Mouse (Mus musculus): ENCODE measurements around the gene Vcam1.

Vcam1 gene

GRCm38 (mm10) chr3:116129259-116129738, at the start of gene Vcam1:
Gene Vcam1, minus strand, starts transcription at chr3:116129688.
- DNase-seq, result peak; percentile 25 to 38

DNA sequence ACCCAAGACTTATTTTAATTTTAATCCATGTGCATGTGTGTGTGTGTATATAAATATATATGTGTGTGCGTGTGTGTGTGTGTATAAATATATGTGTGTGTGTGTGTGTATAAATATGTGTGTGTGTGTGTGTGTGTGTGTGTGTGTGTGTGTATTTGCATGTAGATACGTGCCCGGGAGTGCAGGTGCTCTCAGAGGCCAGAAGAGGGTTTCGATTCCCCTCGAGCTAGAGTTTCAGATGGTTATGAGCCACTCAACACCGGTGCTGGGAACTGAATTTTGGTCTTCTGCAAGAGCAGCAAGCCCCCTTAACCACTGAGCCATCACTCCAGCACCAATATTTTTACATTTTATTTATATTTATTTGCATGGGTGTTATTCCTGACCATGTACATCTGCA, 45.6 kb upstream of the Vcam1 start:
- no peak for DNase-seq

DNA sequence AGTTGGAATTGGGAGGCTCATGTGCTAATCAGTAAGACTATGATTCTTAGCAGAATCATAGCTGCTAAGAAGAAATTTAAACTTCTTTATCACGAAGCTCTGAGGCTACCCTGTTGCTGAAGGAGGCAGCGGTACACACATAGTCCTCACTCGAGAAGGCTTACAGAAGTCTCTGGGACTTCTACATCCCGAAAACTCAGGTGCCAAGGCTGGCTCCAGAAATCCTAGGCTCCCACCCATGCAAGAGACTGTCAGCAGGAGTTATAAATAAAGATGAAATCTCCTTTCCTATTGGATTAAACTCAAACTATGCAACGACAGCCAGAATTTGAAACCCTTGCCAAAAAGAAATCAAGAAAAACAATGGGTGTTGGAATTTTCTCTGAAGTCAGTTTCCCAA, 42.0 kb upstream of the Vcam1 start:
- DNase-seq, result peak in 1 of 2 experiments; percentile 38

DNA sequence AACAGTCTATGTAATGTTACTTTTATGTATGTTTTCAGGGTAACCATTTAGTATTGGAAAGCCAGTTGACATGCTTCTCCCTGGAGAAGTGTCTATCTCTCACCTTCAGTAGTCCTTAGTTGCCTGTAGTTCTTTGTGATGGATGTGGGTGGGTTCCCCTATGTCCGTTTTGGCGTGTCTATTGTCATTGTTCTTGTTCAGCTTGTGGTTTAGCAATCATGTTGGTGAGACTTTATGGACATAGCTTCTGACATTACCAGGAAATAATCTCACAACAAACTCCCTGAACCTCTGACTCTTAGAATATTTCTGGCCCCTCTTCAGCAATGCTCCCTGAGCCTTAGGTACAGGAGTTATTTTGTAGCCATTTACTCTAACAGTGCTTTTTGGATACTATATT, 38.6 kb upstream of the Vcam1 start:
- no peak for DNase-seq

DNA sequence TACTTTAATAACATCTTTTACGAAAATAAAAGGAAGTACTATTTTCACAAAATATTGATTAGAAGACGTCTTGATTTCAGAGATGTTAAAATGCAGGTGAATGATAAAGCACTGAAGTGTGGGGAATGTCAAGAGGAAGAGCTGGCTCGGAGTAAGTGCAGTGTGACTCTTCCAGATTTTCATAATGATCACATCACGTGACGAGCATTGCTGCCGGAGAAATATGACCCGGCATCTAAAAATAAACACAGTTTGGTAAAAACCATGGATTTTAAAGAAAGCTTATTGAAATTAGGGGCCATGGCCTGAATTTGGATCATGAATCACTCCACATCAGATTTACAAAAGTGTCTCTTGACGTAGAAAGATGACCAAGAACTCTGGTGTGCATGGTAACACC, 36.8 kb upstream of the Vcam1 start:
- DNase-seq, result no peak

- DNase-seq, result no peak
Measured at GRCm38 (mm10) chr3:116165030-116165429, 35.5 kb upstream of the Vcam1 start.

DNA sequence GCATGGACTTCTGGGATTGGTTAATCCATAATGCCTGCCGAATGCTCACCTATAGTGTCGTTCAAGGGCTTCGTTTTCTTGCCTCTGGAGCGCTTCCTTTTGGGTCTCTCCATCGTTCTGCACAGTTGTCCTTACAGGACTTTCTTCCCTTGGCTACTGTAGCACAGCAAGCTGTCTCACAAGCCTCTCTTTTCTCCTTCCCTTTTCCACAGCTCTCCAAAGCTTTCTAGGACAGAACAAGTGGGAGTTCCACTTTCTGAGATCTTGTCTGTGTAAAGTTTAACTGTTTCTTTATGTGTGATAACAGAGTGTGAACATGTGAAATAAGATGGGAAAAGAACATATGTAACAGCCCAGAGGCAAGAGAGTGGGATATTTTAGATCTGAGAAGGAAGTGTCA, 34.0 kb upstream of the Vcam1 start:
- no peak for DNase-seq

DNA sequence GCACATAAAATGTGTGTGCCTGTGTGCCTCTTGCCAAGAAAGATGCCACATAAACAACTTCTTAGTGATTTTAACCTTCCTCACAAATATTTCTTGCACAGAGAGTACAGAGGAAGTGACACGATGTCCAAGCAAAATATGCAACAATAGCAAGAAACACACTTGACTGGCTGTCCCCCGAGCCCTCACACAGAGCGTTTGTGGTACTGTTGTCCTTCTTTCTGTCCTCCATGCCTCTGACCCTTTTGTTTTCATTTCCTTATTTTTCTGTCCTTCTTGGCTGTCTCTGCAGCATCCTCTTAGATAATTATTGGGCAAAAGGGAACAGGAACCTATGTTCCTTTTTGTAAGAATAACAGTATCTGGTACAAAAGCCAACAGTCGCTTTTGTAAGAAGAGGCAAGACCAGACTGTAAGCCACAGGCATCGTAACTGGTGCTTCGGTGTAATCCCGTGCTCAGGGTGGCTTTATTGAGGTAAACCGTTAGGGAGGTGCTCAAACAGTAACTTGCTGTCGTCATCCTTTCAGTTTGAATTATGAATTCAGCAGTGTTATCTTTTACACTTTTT, 32.7 kb upstream of the Vcam1 start:
- DNase-seq, result no peak

DNA sequence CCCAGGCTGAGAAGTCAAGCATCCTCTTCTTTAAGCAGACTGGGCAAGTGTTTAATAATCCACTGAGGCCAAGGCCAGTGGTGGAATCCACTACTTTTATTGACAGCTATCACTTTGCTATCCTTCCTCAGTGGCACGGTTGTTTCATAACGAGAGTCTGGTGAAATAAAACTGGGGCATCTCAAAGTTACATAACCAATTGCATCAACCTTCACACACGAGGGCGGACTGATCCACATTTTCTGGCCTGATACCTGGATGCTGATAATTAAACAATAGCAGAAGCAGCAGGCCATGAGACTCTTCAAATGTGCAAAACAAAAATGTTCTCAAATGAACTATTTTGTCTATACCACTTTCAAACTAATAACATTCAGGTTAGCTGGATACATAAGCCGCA, 29.9 kb upstream of the Vcam1 start:
- DNase-seq, result no peak

DNA sequence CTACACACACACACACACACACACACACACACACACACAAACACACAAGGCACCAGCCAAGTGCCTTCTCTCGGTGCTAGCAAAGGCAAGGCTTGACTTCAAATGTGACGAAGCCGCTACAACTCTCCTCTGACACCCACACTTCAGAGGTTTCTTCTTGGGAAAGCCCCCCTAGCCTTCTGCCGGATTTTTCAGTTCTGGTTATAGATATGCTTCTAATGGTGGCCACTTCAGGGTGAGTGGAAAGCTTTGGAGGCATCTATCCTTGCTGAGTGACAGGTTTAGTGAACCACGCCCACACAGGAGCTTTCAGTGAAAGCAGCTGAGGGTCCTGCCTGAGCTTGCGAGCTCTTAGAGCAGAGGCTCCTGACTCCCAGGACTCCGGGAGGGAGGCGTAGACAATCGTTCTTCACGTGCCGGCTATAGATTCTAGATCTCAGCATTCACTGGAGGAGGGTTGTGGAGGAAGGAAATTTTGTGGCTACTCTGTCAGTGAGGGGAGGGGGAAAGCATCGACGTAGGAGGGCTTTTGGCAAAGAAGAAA, 28.0 kb upstream of the Vcam1 start:
- DNase-seq, result no peak

GRCm38 (mm10) chr3:116150056-116150632, 20.7 kb upstream of the Vcam1 start:
- DNase-seq, result no peak

DNA sequence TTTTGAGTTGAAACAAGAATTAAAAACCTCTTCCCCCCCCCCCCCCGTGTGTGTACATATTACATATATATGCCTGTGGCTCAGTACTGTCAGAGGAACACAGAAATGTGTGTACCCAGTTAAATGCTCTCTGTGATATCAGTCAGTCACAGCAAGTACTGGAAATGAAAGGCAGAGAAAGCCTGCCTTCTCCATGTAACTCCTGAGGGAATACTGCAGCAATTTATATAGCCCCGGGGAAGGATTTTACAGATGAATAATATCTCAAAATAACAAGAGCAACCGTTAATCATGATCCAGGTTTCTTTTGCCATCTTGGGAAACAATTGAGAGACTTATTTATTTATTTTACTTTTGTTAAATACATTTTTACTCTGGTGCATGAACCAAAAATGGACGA, 19.6 kb upstream of the Vcam1 start:
- no peak for DNase-seq

DNA sequence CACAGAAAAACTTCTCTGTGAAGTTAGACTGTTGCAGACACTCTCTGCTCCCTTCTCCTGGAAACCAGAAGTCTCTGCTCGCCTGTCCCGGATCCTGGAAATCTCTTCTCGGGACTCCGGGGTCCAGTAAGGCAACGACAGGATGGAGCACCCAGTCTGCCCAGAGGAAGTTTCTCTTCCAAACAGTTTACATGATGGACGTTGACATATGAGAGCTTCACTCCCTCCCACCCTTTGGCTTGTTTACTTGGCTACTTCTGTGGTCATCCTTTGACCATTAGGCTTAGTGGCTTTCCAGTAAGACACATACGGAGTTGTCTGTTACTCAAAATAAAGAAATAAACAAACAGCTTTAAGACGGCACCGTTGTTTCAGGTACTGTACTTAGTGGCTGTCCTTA, 19.2 kb upstream of the Vcam1 start:
- no peak for DNase-seq

- no peak for DNase-seq
Measured at GRCm38 (mm10) chr3:116141226-116141625, 11.7 kb upstream of the Vcam1 start.

- no peak for DNase-seq
Measured at GRCm38 (mm10) chr3:116139000-116139399, 9.5 kb upstream of the Vcam1 start.

- no peak for DNase-seq
Measured at GRCm38 (mm10) chr3:116138081-116138480, 8.6 kb upstream of the Vcam1 start.

GRCm38 (mm10) chr3:116133363-116133762, 3.9 kb upstream of the Vcam1 start:
- DNase-seq, result no peak

DNA sequence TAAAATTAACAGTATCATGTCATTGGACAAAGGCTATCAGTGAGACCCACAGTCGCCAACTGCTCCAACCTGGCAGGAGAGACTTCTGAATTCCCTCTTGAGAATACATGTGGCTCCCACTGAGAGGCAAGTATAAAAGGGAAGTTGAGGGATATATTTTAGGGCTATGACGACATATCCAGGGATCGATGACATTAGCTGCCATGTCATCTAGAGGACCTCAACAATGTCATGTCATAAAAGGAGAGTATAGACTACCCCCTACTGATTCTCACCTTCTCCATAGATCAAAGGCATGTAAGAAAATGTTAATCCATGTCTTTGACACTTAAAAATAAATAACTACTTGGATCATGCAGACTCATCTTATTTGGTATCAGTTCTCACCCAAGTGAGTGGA, 1.2 kb upstream of the Vcam1 start:
- DNase-seq, result no peak

DNA sequence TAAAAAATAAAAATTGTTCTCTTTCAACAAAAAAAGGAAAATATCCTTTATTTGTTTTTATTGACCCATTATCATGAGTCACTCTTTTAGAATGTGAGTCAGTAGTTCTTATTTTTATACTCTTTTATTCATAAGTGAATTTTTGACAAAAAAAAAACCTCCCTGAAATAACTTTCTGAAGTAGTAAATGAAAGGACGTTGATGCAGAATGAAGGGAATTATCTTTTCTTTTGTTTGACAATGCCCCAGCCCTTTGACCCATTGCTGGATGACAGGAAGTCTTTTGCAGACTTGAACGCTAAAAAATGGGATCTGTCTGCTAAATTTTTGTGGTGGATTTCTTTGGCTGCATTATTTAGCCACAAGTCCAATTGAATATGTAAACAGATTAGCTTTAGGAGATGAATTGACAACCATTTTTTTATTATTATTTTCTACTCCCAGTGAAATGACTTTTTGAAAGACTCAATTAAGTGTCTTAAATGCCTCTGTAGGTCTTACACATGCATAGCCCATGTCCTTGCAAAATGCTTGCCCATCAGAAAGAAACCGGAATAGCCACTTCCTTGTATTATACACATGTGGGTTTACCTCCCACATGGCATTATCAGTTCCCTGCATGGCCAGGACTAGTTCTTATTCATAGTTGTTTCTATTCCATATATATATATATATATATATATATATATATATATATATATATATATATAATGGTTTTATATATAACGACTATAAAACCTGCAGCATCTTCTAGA, 530 bp upstream of the Vcam1 start:
- no peak for DNase-seq

- no peak for DNase-seq
Measured at GRCm38 (mm10) chr3:116128311-116129204, 930 bp downstream of the Vcam1 start.

- DNase-seq, result no peak
Measured at GRCm38 (mm10) chr3:116127836-116128235, 1.7 kb downstream of the Vcam1 start.

DNA sequence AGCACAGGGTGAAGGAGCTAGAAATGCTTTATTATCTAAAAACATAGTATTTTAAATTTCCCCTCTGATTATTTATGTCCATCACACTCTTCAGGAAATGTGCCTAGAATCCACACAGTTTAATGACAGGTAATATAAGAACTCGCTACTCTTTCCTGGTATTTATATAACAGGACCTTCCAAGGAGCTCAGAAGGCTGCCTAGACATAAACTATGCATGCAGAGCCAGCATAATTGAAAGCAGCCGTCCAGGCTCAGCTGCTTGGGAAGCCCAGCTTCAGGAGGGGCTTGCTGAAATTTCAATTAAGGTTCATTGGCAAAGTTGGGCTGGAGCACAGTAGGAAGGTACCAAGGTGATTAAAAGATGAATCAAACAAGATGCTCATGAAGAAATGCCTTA, 2.2 kb downstream of the Vcam1 start:
- DNase-seq, result no peak

All from kidney, adult 8-10 months (tissue).